Mouse (Mus musculus): Measurements from ENCODE around the gene Utp20. TPM values are rescaled to one million over a fixed set of nuclear protein-coding genes. Genes with fewer than 3 reads are reported as not detected.
"Not testable (repeated sequence)": the region's sequence is repeated elsewhere in the genome, so short reads cannot be mapped to it uniquely, and the experiment has no call there.

The Utp20 gene
- polyA plus RNA-seq, 1 experiment from 2014 or later, result 30.5 TPM

DNA sequence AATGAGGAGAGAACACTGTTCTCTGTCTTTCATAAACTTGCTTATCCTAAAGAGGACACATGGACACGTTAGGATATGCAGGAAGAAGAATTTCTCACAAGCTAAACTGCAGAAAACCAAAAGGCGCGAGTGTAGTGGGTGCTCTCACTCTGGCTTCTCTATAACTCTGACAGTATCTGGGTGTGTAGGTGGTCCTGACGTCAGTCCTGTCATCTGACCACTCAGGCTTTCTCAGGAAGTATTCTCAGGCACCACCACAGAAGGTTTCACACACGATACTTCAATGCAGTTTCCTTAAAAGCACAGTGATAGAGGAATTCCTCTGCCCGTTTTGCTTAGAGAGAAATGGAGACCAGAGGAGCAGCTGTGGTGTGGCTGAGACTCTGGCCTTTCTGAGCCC, 50.4 kb downstream of the Utp20 start:
- H3K9me3 ChIP-seq (ENCODE audit: control insufficient read depth, low read length), result no peaks in the 10 kb centered on the region
- 92% methylated on average over 6 of the region's 6 CpGs for WGBS
- peaks cover 77% of the 10 kb centered on the region for H3K36me3 ChIP-seq (ENCODE audit: control insufficient read depth, insufficient read depth, low read length)
- H3K9ac ChIP-seq (ENCODE audit: low read length), result no peak overlapping the region
- no peak overlapping the region for H3K27ac ChIP-seq (ENCODE audit: low read depth)
- H3K4me2 ChIP-seq (ENCODE audit: low read length), result no peak overlapping the region
- H3K4me1 ChIP-seq (replicated peaks; ENCODE audit: control insufficient read depth, insufficient read depth, low read length), result no peaks in the 10 kb centered on the region
- H3K27me3 ChIP-seq (replicated peaks; ENCODE audit: control insufficient read depth, insufficient read depth, low read length), result no peaks in the 10 kb centered on the region
- H3K4me3 ChIP-seq (ENCODE audit: low read depth, low read length), result no peak overlapping the region
- ATAC-seq (replicated peaks; ENCODE audit: low FRiP score, low TSS enrichment, low read depth) (no peak), DNase-seq (ENCODE audit: low spot score) (no peak)

GRCm38 (mm10) chr10:88772965-88773364, 53.6 kb downstream of the Utp20 start:
- WGBS, result 86% methylated on average over 5 of the region's 5 CpGs
- ATAC-seq (replicated peaks; ENCODE audit: low FRiP score, low TSS enrichment, low read depth); H3K4me2 ChIP-seq (ENCODE audit: low read length); H3K27ac ChIP-seq (ENCODE audit: low read depth); H3K4me3 ChIP-seq (ENCODE audit: low read depth, low read length); H3K27me3 ChIP-seq (replicated peaks; ENCODE audit: control insufficient read depth, insufficient read depth, low read length); H3K9ac ChIP-seq (ENCODE audit: low read length); DNase-seq (ENCODE audit: low spot score); H3K4me1 ChIP-seq (replicated peaks; ENCODE audit: control insufficient read depth, insufficient read depth, low read length); H3K9me3 ChIP-seq (ENCODE audit: control insufficient read depth, low read length): not testable (repeated sequence)
- H3K36me3 ChIP-seq (ENCODE audit: control insufficient read depth, insufficient read depth, low read length), result peaks cover 88% of the 10 kb centered on the region

GRCm38 (mm10) chr10:88769676-88770075, 56.9 kb downstream of the Utp20 start:
- no peaks in the 10 kb centered on the region for H3K4me1 ChIP-seq (replicated peaks; ENCODE audit: control insufficient read depth, insufficient read depth, low read length)
- H3K4me2 ChIP-seq (ENCODE audit: low read length), result no peak overlapping the region
- no peak overlapping the region for H3K4me3 ChIP-seq (ENCODE audit: low read depth, low read length)
- ATAC-seq (replicated peaks; ENCODE audit: low FRiP score, low TSS enrichment, low read depth), result no peak
- H3K27ac ChIP-seq (ENCODE audit: low read depth), result no peak overlapping the region
- H3K9ac ChIP-seq (ENCODE audit: low read length), result no peak overlapping the region
- H3K36me3 ChIP-seq (ENCODE audit: control insufficient read depth, insufficient read depth, low read length), result peaks cover 92% of the 10 kb centered on the region
- H3K27me3 ChIP-seq (replicated peaks; ENCODE audit: control insufficient read depth, insufficient read depth, low read length), result no peaks in the 10 kb centered on the region
- 91% methylated on average over 7 of the region's 7 CpGs for WGBS
- no peaks in the 10 kb centered on the region for H3K9me3 ChIP-seq (ENCODE audit: control insufficient read depth, low read length)
- DNase-seq (ENCODE audit: low spot score), result no peak

- H3K27me3 ChIP-seq (replicated peaks; ENCODE audit: control insufficient read depth, insufficient read depth, low read length), result no peaks in the 10 kb centered on the region
- no peak overlapping the region for H3K9ac ChIP-seq (ENCODE audit: low read length)
- no peak overlapping the region for H3K27ac ChIP-seq (ENCODE audit: low read depth)
- H3K4me3 ChIP-seq (ENCODE audit: low read depth, low read length), result no peak overlapping the region
- no peak for DNase-seq (ENCODE audit: low spot score)
- peaks cover 93% of the 10 kb centered on the region for H3K36me3 ChIP-seq (ENCODE audit: control insufficient read depth, insufficient read depth, low read length)
- H3K9me3 ChIP-seq (ENCODE audit: control insufficient read depth, low read length), result no peaks in the 10 kb centered on the region
- H3K4me1 ChIP-seq (replicated peaks; ENCODE audit: control insufficient read depth, insufficient read depth, low read length), result no peaks in the 10 kb centered on the region
- no peak for ATAC-seq (replicated peaks; ENCODE audit: low FRiP score, low TSS enrichment, low read depth)
- H3K4me2 ChIP-seq (ENCODE audit: low read length), result no peak overlapping the region
- 95% methylated on average over 5 of the region's 5 CpGs for WGBS
Measured at GRCm38 (mm10) chr10:88768961-88769360, 57.6 kb downstream of the Utp20 start.

DNA sequence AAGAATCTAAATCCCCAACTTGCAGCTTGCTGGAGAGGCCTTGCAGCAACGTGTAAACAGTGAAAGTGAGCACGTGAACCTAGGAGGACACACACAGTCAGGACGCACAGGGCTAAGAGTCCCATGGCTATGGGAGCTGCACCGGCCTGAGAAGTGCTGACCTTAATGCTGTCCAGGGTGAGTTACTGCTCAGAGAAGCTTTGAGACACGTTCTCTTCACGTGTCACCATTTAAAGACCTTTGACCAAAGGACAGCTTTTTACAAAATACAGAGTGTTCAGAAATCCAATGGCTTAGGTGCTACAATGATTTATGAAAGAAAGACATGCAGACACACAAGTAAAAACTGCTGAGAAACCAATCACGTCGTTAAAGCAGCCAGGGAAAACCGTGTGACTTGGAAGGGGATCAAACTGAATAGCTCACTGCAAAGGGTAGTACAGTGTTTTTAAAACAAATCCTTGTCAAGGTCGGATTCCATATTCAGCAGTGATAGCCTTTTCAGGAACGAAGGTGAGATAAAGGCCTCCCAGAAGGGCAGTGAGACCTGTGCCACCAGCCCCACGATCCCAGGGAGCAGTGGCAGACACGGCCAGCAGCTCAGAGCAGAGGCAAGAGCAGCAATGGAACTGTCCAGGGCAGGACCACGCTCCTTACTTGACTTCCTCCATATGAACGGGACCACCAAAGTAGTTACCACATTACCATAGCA, 61.0 kb downstream of the Utp20 start:
- peaks cover 97% of the 10 kb centered on the region for H3K36me3 ChIP-seq (ENCODE audit: control insufficient read depth, insufficient read depth, low read length)

DNA sequence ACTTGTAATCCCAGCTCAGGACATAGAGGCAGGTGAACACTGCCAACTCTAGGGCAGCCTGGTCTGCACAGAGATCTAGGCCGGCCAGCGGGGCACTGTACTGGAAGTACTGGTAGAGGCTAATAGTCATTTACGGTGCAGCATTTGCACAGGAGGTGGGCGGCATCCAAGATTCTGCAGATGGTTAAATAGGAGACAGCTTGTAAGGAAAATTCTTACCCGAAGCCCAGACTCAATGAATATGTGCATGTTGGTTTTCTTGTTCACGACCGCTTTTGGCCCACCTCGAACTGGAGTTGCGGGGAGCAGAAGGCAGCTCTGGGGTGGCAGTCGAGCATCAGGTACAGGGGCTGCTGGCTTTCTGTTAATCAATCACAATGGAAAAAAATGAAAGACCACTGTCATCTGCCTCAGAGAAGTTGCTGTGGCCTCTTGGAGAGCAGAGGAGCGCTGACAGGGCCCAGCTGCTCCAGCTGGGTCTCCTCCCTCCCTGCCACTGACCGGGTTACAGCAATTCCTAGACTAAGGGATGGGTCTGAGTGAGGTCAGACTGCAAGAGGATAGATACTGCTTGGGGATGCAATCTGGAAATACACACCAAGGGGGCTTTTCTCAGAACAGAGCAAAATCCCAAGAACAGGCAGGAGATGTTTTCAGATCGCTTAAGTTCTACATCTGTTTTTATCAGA, 64.9 kb downstream of the Utp20 start:
- no peak for DNase-seq (ENCODE audit: low spot score)
- H3K4me3 ChIP-seq (ENCODE audit: low read depth, low read length), result no peak overlapping the region
- no peaks in the 10 kb centered on the region for H3K27me3 ChIP-seq (replicated peaks; ENCODE audit: control insufficient read depth, insufficient read depth, low read length)
- 96% methylated on average over 13 of the region's 13 CpGs for WGBS
- H3K4me2 ChIP-seq (ENCODE audit: low read length), result no peak overlapping the region
- H3K9ac ChIP-seq (ENCODE audit: low read length), result no peak overlapping the region
- no peaks in the 10 kb centered on the region for H3K4me1 ChIP-seq (replicated peaks; ENCODE audit: control insufficient read depth, insufficient read depth, low read length)
- H3K9me3 ChIP-seq (ENCODE audit: control insufficient read depth, low read length), result no peaks in the 10 kb centered on the region
- H3K36me3 ChIP-seq (ENCODE audit: control insufficient read depth, insufficient read depth, low read length), result peaks cover 97% of the 10 kb centered on the region
- no peak overlapping the region for H3K27ac ChIP-seq (ENCODE audit: low read depth)
- ATAC-seq (replicated peaks; ENCODE audit: low FRiP score, low TSS enrichment, low read depth), result no peak

More for the DNA sequence above, 61.0 kb downstream of the Utp20 start:
- Histone ChIP-seq H3K4me1 (replicated peaks; ENCODE audit: control insufficient read depth, insufficient read depth, low read length) (no peaks in the 10 kb centered on the region), H3K27me3 (replicated peaks; ENCODE audit: control insufficient read depth, insufficient read depth, low read length) (no peaks in the 10 kb centered on the region), H3K9me3 (ENCODE audit: control insufficient read depth, low read length) (no peaks in the 10 kb centered on the region), H3K4me2 (ENCODE audit: low read length) (no peak overlapping the region), H3K4me3 (ENCODE audit: low read depth, low read length) (no peak overlapping the region), H3K27ac (ENCODE audit: low read depth) (no peak overlapping the region), H3K9ac (ENCODE audit: low read length) (no peak overlapping the region)
- ATAC-seq (replicated peaks; ENCODE audit: low FRiP score, low TSS enrichment, low read depth) (no peak), DNase-seq (ENCODE audit: low spot score) (no peak)
- WGBS, result 89% methylated on average over 15 of the region's 15 CpGs

DNA sequence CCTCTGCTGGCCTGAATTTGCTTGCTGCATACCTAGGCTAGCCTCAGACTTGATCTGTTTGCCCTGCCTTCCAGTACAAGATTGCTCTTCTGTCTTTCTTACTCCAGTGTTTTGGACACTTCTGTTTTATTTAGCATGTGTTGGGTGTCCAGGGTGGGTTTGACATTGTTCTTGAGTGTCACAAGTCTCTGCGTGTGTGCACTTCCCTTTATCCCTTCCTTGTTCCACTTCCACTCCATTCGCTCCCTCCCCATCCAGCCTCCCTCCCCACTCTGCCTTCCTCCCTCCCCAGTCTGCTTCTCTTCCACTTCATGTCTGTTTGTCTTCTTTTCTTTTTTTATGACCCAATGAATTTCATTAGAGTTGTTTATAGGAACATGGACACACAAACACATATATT, 85.2 kb downstream of the Utp20 start:
- DNase-seq (ENCODE audit: low spot score), result no peak
- Histone ChIP-seq H3K36me3 (ENCODE audit: control insufficient read depth, insufficient read depth, low read length) (peaks cover 79% of the 10 kb centered on the region), H3K4me1 (replicated peaks; ENCODE audit: control insufficient read depth, insufficient read depth, low read length) (no peaks in the 10 kb centered on the region), H3K4me3 (ENCODE audit: low read depth, low read length) (no peak overlapping the region), H3K27me3 (replicated peaks; ENCODE audit: control insufficient read depth, insufficient read depth, low read length) (no peaks in the 10 kb centered on the region), H3K9me3 (ENCODE audit: control insufficient read depth, low read length) (no peaks in the 10 kb centered on the region), H3K9ac (ENCODE audit: low read length) (no peak overlapping the region), H3K27ac (ENCODE audit: low read depth) (no peak overlapping the region), H3K4me2 (ENCODE audit: low read length) (no peak overlapping the region)
- no peak for ATAC-seq (replicated peaks; ENCODE audit: low FRiP score, low TSS enrichment, low read depth)
- 87% methylated on average over 2 of the region's 2 CpGs for WGBS

DNA sequence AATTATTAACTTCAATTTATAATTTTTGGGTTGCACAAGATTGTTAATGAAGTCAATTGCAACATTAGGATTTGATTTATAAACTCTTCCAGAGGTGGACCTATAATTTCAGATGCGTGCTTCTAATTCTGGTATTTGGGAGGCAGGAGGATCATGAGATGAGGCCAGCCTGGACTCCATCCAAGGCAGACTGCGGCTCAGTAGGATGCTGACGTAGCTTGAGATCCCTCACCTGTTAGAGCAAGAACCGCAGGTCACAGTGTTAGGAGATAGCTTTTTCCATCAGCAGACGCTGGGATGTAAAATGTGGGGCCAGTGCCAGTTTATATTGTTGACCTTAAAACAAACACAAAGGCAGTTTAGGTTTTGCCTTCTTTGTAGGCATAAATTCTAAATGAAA, 85.8 kb downstream of the Utp20 start:
- H3K4me1 ChIP-seq (replicated peaks; ENCODE audit: control insufficient read depth, insufficient read depth, low read length), result no peaks in the 10 kb centered on the region
- no peak overlapping the region for H3K27ac ChIP-seq (ENCODE audit: low read depth)
- no peak overlapping the region for H3K4me3 ChIP-seq (ENCODE audit: low read depth, low read length)
- H3K27me3 ChIP-seq (replicated peaks; ENCODE audit: control insufficient read depth, insufficient read depth, low read length), result no peaks in the 10 kb centered on the region
- ATAC-seq (replicated peaks; ENCODE audit: low FRiP score, low TSS enrichment, low read depth) (no peak), DNase-seq (ENCODE audit: low spot score) (no peak)
- H3K9ac ChIP-seq (ENCODE audit: low read length), result no peak overlapping the region
- peaks cover 83% of the 10 kb centered on the region for H3K36me3 ChIP-seq (ENCODE audit: control insufficient read depth, insufficient read depth, low read length)
- H3K9me3 ChIP-seq (ENCODE audit: control insufficient read depth, low read length), result no peaks in the 10 kb centered on the region
- no peak overlapping the region for H3K4me2 ChIP-seq (ENCODE audit: low read length)
- WGBS, result 71% methylated on average over 5 of the region's 5 CpGs

- Histone ChIP-seq H3K4me2 (ENCODE audit: low read length) (no peak overlapping the region), H3K9ac (ENCODE audit: low read length) (no peak overlapping the region), H3K4me3 (ENCODE audit: low read depth, low read length) (no peak overlapping the region), H3K9me3 (ENCODE audit: control insufficient read depth, low read length) (no peaks in the 10 kb centered on the region), H3K4me1 (replicated peaks; ENCODE audit: control insufficient read depth, insufficient read depth, low read length) (no peaks in the 10 kb centered on the region), H3K27me3 (replicated peaks; ENCODE audit: control insufficient read depth, insufficient read depth, low read length) (no peaks in the 10 kb centered on the region), H3K27ac (ENCODE audit: low read depth) (no peak overlapping the region), H3K36me3 (ENCODE audit: control insufficient read depth, insufficient read depth, low read length) (peaks cover 81% of the 10 kb centered on the region)
- 97% methylated on average over 1 of the region's 1 CpGs for WGBS
- DNase-seq (ENCODE audit: low spot score), result no peak
- ATAC-seq (replicated peaks; ENCODE audit: low FRiP score, low TSS enrichment, low read depth), result no peak
Measured at GRCm38 (mm10) chr10:88739818-88740217, 86.8 kb downstream of the Utp20 start.

Data from intestine, embryonic 14.5 days (tissue).